Mouse (Mus musculus): Measurements from ENCODE around the gene Dclk2.

Dclk2 gene

GRCm38 (mm10) chr3:86842461-86842860 lies 78.2 kb downstream of the Dclk2 start:
- no peak for DNase-seq

- no peak for DNase-seq
Observed at GRCm38 (mm10) chr3:86839606-86840005, 81.0 kb downstream of the Dclk2 start.

- DNase-seq = no peak
Observed at GRCm38 (mm10) chr3:86837386-86837785, 83.3 kb downstream of the Dclk2 start.

DNA sequence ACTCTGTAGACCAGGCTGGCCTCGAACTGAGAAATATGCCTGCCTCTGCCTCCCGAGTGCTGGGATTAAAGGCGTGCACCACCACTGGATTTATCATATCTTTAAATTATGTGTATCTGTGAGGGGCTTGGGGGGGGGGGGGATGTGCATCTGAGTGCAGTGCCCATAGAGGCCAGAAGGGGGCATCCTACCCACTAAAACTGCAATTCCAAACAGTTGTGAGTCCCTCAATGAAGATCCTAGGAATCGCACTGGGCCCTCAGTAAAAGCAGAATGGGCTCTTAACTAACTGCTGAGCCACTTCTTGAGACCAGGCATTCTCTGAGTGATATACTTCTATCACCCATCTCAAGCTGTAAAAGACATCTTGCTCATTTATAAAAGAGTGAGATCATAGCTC lies 85.5 kb downstream of the Dclk2 start:
- DNase-seq = no peak

GRCm38 (mm10) chr3:86834341-86834740 lies 86.3 kb downstream of the Dclk2 start:
- DNase-seq = no peak

DNA sequence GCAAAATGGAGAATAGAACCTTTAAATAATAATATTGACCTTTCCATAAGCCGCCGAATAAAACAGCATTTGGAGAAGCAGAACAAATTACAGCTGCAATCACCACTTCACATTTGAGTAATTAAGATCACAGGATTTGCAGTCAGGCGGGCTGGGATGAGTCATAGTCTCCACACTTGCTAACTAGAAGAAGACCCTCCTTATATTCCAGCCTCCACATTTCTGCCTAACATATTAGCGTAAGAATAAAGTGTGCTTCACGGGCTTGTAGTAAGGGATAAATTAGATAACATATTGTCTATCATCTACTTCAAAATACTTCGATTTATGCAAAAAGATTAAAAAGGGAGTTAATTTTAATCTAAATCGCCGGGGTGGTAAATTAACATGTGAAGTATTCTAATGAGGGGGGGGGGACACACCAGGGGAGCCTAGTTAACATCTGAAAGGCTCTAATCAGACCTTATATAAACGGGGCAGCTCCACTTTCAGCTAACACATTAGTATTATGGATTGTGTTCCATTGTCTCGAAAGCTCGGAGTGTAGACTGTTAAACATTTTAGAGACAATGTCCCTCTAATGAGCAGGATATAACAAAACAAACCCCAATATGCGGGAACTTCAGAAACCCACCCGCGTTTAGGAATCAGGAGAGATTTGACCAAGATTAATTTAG lies 87.9 kb downstream of the Dclk2 start:
- no peak for DNase-seq

GRCm38 (mm10) chr3:86832115-86832514 lies 88.5 kb downstream of the Dclk2 start:
- no peak for DNase-seq

GRCm38 (mm10) chr3:86827506-86827905 lies 93.1 kb downstream of the Dclk2 start:
- no peak for DNase-seq

DNA sequence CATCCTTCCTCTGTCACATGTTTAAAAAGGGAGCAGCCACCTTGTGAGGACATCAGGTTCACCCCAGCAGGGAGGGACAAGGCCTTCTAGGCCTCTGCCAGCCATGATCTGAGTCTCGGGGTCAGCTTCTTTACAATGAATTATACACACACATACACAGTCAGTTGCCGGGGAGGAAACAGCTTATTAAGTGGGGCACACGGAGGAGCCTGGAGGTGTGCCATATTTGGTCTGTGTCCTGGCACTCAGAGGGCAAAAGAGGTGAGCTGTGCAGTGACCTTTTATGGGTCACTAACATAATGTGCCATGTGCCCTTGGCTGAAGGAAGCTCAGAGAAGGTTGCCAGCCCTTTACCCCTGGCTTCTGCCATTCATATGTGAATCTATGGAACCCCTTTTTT lies 99.3 kb downstream of the Dclk2 start:
- no peak for DNase-seq

GRCm38 (mm10) chr3:86820344-86820743 lies 100.3 kb downstream of the Dclk2 start:
- no peak for DNase-seq

- DNase-seq = no peak
Observed at GRCm38 (mm10) chr3:86819372-86819771, 101.3 kb downstream of the Dclk2 start.

DNA sequence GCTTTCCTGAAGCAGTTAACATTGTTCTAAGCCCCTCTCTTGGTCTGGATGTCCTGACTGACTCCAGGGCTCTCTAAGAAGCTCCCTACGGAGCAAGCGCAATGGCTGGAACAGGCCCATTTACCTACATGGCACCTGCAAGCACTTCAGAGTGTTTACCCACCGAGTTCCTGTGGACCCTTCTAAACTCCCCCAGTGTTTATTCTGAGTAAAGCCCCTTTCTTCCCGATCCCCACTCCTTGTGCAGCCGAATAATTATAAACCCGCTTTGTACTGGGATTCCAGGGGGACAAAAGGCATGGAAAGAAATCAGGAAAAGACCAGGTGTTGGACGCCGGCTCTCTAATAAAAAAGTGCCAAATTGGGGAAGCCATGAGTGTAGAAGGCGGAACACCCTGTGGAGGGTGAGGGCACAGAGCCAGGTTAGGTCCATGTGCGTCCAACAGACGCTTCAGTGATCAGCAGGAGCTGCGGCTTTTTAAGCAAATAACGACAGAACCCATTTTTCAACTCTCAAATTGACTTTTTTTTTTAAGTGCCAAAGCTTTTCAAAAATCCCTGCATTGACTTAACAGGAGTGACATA lies 102.6 kb downstream of the Dclk2 start:
- no peak for DNase-seq

DNA sequence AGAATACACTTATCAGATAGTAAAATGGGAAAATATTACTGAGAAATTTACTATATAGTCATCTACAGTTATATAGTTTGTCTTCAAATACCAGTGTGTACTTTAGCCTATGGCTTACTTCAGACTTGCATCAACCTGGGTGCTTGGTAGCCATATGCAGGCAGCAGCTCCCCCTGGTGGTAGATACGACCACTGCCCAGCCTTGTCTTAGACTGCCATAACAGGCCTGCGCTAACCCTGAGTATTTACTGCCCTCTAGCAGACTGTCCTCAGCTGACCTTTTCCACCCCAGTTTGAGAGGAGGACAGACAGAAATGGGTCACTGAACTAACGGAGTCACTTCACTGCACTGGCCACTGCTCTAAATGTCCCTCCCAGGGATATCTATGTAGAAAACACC lies 108.0 kb downstream of the Dclk2 start:
- peak; percentile 68 for DNase-seq

DNA sequence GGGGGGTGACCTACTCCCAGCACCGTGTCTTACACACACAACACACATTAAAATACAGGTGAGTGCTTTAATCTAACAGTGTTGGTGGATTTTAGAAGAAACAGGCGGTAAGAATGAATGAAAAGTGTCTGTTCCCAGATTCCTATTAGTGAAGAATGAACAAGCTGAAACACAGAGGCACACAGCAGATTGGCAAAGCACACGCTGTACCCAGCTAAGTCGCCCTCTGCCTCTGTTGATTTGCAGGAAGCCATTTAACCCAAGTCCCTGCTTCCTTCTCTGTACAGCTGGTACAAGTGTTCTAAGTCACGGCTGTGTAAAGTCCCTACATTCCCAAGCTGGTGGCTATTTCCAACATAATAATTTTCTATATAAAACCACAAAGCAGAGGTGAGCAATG lies 109.7 kb downstream of the Dclk2 start:
- no peak for DNase-seq

DNA sequence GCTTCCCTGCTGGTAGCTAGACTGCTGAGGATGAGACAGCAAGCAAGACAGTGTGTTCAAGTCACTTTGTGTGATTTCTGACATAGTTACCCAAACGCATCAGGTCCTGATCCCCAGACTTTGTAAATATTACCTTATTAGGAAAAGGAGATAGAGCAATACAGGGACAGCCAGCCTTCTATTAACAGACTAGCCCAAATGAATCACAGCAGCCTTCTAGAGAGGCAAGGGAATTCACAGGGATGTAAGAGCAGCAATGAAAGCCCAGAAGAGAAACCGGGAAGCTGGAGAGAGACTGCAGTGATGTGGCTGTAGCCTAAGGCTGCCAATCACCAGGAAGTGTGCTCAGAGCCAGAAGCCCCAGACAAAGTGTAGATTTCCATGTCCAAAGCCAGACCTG lies 111.0 kb downstream of the Dclk2 start:
- no peak for DNase-seq

GRCm38 (mm10) chr3:86809199-86809598 lies 111.5 kb downstream of the Dclk2 start:
- no peak for DNase-seq

DNA sequence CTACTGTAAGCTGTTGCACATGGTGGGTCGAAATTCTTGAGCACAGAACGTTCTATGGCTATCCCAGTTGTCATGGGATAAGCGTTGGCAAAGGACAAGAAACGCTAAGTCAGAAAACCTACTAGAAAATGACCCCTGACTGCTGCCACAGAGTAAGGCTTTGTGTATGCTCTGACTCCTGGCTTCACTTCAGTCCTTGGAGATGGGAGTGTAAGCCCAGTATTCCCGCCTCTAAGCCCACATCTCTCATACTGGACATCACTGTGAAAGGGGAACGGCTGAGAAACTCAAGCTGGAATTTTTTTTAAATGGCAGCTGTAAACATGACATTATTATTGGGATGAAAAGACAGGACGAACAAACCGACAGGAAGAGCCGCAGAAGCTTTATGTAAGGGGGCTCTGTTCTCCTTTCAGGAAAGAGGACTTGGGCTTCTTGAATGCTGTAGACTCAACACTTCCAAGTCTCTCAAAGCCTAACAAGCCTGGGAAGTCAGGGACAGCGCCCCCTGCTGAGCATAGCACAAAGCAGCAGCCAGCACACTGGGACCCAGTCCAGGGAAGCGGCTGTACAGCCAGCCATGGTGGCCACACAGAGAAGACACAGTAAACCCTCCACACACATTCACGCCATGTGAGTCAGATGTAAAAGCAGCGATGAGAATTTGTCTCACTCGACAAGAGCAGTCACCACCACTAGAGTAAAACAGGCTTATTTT lies 112.7 kb downstream of the Dclk2 start:
- no peak for DNase-seq

DNA sequence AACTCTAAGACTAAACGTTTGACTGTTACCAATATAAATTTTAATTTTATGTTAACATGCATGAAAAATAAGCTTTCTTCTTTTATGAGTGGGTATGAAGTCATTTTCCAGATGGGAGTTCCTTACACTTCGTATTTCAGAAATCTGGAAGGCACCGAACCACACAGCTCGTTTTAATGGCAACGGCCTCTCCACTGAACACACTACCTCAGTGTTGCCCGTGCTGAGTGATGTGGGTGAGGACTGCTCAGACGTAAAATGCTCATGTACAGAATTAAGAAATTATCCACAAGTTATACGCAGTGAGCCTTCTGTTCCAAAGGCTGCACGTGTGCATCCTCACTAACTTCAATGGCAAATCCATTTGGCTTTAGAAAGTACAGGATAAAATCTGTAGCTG lies 113.8 kb downstream of the Dclk2 start:
- DNase-seq = no peak

DNA sequence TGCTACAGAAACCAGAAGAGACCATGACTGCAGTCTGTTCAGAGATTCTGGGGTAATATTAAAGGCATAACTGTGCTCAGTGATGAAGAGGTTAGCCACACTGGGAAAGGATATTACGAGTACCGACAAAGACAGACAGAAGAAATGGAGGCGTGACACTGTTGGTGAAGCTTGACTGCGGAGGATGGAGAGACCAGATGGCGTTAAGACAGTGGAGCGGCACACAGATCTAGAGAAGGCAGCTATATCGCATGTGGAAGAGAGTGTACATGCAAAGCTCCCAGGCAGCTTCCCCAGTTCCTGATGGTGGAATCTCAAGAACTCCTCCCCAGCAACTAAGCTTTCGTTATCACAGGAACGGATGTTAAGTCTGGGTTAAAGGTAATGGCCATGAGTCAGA lies 116.4 kb downstream of the Dclk2 start:
- peak; percentile 51 for DNase-seq

- no peak for DNase-seq
Observed at GRCm38 (mm10) chr3:86802825-86803224, 117.8 kb downstream of the Dclk2 start.

GRCm38 (mm10) chr3:86800841-86801240 lies 119.8 kb downstream of the Dclk2 start:
- DNase-seq = no peak

DNA sequence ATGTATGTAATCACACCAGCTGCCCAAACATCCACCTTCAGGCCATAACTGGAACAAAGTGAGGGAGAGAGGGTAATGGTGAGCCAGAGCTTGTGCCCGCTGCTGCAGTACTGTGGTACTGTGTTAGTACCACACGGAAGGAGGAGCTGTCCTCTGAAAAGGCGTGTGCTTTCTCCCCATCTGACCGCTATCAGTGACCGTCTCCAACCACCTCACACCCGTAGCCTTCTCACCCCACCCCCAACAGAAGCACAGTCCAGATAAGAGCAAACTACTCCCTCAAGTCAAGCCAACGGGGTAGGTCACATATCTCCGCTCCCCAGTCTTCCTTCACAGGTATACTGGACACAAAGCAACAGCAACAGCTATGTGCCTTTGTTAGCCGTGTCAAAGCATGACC lies 121.6 kb downstream of the Dclk2 start:
- no peak for DNase-seq

- no peak for DNase-seq
Observed at GRCm38 (mm10) chr3:86797871-86798460, 122.7 kb downstream of the Dclk2 start.

GRCm38 (mm10) chr3:86796716-86797115 lies 123.9 kb downstream of the Dclk2 start:
- no peak for DNase-seq
